Mouse (Mus musculus) embryo, embryonic 10.5 days (tissue): ENCODE measurements around the gene Pitpnc1.
A peak's percentile ranks its signal among the peaks of the same experiment; 100 is the strongest.

Source experiments
- DNase-seq: peaks from one replicate; pipeline ENCODE4 v3.0.0-alpha.2; 2015; ENCODE audit warnings: low spot score

Gene Pitpnc1

DNA sequence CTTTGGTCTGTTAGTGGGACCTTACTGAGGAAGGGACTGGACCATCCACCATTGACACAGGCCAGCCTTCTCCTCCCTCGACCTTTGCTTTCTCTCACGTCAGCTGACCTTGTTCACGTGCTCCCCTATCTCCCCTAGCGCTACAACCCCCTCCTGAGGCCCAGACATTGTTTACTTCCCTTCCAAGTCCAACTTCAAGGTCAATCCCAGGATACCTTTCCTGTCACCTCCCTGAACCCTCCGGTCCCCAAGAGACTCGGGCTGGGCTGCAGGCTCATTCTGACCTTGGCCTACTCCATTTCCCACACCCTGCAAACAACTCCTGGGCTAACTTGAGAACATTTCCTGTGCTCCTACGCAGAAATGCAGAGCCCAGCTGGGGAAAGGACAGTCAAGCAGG is 193.6 kb downstream of the Pitpnc1 start:
- DNase-seq: peak; percentile 30

DNA sequence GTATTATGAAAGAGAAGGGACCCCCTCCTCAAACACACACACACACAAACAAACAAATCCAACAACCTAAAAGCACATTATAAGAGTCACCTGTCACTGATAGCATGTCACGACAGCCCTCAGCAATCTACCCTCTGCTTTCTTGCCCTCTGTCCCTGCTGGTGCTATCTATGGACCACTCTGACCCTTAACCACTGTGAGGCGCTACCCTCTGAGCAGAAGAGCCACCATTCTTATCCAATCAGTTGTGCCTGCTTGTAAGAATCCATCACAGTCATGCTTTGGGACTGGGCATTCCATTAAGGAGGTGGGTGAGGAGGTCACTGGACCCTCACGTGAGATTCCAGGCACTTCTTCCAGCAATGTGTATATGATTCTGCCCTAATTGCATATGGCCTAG is 194.2 kb downstream of the Pitpnc1 start:
- no peak for DNase-seq

DNA sequence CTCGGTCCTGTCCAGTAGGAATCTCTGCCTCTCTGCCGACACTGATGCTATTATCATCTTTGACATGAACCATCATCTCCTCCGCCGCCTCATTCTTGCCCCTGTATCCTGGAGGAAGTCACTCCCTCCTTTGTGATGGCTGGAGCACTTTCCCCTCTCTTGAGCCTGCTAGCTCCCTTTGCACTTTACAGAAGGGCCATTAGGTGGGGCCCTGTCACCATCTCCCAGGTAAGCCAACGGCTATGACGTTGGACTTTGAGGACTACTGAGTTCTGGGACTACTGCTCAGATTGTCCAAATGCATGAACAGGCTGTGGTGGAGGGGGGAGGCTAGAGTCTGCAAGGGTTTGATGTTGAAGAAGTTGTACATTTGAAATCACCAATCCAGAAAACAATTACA is 194.6 kb downstream of the Pitpnc1 start:
- DNase-seq: peak; percentile 74

DNA sequence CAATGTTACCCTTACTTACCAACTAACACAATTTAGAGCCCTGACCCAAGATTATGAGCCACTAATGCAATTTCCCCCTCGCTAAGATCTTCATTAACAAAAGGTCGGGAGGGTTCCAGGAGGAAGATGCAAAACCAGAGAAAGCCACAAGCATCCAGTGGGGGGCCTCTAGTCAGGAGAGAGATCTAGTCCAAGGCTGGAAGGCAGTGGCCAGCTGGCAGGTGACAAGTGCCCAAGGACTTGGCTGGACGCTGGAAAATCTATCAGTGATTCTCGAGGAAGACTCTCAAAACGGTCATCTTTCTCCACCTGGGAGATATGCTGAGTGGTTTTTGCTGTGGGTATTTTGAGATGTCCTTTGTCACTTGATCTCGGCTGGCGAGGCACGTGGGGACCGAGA is 196.3 kb downstream of the Pitpnc1 start:
- no peak for DNase-seq

DNA sequence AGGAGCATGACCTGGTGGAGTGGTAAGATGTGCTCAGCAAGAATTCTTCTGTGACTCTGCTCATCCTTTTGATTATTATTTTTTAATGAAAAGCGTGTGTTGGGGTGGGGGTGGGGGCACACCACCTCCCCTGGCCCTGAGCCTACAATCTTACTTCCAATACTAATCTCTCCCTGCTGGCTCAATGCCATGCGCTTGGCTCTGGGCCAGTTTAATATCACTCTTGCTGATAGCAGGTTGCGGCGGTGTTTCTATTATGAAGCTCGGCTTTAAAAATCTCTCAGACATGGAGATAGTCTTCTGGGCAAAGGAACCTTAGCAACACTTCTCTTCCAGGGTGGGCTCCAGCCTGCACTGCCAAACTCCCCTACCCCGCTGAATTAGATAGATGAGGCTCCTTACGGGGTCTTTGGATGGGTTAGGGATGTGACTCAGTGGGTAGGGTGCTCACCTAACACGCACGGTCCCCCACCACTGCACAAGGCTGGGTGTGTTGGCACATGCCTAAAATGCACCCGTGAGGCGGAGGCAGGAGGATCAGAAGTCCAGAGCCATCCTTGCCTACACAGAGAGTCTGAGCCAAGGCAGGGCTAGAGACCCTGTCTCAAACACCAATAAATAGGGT is 198.0 kb downstream of the Pitpnc1 start:
- DNase-seq: no peak

DNA sequence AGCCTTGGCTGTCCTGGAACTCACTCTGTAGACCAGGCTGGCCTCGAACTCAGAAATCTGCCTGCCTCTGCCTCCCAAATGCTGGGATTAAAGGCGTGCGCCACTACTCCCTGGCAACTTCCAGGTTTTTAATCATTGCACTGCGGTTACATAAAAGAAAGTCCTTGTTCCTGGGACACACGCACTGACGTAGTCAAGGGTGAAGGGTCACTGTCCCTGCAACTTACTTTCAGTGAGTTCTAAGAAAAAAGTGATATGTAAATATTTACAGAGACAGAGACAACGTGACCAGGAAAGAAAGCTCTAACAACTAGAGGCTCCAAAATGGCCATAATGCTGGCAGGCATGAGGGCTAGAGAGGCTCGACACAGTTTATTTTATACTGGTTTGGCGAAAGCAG is 199.9 kb downstream of the Pitpnc1 start:
- DNase-seq: no peak

DNA sequence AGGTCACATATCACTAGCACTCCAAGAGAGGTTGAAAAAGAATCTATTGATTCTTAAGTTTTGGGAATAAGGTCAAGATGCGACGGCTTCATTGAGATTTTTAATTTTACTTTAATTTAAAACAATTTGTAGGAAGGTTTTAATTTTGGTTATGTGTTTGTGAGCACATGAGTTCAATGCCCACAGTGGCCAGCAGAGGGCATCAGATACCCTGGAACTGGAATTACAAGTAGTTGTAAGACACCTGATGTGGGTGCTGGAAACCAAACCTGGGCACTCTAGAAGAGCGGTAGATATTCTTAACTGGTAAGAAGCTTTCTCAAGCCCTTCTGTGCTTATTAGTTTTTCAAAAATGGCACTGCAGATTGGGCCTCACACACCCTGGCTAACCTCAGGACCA is 203.0 kb downstream of the Pitpnc1 start:
- no peak for DNase-seq

DNA sequence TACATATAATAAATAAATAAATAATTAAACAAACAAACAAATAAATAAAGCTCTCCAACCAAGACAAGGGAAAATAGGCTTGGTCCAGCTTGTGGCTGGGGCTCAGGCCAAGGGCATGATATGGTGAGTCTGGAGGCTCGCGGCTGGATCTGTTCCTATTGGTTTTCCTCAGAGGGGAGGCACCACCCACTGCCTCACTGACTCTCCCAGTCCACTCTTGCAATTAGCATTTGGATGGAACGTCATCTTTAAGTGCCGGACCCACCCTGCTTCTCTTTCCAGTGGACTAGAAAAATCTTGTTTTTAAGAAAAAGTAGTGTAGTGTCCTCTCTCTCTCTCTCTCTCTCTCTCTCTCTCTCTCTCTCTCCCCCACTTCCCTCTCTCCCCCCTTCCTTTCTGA is 204.6 kb downstream of the Pitpnc1 start:
- DNase-seq: no peak

DNA sequence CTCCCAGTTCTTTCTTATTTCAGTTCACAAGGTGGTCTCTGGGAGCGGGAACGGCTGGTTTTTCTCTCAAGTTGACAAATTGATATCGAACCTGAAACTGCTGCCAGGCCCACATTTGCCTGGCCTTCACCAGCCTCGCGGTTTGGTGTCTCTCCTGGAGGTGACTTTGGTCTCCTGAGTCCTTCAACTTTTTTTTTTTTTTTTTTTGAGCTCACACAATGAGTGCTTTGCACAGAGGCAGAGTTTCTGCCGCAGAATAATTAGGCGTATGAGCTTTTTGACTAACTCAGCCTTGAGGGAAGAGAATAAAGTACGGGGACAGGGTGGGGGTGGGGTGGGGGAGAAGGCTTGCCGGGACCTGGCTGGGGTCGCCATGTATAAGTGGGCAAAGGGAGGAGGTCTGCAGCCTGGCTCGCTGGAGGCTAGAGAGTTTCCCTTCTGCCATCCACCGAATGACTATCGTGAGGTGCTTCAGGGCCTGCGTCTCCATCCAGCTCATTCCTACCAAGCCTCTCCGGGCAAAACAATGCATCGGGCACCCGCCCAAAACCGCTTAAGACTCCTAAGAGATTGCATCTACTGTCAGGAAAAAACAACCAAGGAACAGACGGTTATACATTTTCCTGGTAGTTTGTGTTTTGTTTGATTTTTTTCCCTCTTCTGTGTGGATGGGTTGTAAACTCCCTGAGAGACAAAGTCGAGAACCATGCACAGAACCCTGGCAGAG is 205.4 kb downstream of the Pitpnc1 start:
- DNase-seq: no peak

DNA sequence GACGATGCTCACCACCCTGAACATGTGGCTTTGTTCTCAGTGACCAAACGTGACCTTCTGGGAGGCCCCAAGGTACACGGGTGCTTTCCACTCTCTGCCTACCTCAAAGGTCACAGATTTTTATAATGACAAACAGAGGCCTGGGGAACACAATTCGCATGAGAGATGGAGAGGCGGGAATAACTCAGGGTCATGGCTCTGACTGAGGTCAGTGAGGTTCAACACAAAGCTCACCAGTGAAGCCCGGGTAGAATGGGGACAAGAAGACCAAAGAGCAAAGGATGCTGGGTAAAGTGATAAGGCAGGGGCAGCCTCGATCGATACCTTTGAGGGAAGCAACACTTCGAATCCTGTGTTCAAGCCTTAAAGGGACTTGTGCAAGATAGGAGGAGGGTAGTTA is 206.7 kb downstream of the Pitpnc1 start:
- no peak for DNase-seq

DNA sequence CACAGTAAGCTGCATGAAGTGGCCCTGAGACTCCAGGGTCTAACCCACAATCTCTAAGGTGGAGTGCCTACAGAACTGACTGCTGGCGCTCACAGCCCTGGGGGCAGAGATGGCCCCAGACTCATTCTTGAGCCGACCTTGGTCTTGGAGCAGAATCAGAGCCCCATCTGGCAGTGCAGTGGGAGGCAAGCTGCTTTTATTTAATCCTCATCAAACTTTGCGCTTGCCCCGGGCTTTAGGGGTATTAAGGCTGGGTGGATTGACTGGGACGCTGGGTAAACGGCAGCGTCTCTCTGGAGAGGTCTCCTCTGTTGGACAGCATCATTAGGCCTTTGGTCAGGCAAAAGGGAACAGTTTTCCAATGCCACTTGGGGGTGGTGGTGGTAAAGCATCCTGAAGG is 211.1 kb downstream of the Pitpnc1 start:
- DNase-seq: no peak

DNA sequence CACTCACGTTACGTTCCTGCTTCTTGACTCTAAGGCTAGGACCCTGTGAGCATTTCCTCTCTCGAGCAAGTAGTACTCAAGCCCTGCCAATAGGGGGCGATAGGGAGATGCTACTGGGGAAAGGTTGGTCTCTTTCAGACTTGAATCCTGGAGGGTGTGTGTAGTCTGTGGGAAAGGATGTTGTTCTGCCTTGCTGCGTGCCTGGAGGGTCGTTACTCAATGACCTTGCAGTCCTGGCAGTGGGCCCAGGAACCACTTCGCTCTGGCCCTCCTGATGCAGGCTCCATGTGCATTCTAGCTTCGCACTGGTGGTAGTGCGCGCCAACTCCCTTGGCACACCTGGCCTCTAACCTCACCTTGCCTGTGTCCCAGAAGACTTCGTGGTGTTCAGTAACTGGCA is 215.3 kb downstream of the Pitpnc1 start:
- DNase-seq: peak; percentile 18

DNA sequence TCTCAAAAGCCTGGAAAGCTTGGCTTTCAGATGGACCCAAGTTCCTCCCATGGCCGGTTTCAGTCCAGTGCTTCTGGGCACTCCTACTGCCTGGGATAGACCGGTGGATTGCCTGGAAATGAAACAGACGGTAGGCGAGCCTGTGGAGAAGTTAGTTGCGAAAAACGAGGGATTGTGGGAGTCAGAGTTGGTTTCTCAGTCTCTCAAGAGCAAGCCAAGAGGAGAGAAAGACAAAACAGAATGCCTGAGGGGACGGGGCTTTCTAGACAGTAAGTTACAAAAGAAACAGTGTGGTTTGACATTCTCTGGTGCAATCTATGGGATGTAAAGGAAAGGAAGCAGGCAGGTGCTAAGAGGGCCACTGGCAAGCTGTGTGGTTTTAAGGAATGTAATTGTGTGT is 216.3 kb downstream of the Pitpnc1 start:
- DNase-seq: no peak

DNA sequence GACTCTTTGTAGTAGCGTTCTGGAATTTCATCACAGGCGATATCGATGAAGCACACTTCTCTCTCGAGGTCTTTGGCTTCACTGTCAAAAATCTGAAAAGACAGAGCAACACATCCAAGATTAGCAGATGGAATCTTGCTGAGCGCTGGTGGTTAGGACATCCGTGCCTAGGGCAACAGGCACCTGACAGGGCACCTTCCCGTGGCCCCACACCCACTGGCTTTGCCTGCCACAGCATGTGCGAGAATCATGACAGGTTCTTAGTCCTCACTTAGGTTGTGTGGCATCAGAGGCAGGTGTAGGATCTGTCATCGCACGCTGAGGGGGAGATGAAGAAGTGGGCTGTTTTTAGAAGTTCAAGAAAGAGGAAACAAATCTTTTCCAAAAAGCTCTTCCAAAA is 218.5 kb downstream of the Pitpnc1 start:
- no peak for DNase-seq

DNA sequence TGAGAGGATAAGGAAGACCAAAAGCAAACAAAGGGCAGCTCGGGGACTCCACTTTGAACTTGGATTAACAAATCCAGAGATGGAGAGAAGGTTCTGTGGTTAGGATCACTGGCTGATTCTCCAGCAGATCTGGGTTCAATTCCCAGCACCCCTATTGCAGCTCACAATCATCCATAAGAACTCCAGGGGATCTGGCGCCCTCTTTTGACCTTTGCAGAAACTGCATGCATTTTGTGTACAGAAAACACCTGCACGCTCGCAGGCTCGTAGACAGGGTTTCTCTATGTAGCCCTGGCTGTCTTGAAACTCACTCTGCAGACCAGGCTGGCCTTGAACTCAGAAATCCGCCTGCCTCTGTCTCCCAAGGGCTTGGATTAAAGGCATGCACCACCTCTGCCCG is 219.0 kb downstream of the Pitpnc1 start:
- DNase-seq: peak; percentile 12

DNA sequence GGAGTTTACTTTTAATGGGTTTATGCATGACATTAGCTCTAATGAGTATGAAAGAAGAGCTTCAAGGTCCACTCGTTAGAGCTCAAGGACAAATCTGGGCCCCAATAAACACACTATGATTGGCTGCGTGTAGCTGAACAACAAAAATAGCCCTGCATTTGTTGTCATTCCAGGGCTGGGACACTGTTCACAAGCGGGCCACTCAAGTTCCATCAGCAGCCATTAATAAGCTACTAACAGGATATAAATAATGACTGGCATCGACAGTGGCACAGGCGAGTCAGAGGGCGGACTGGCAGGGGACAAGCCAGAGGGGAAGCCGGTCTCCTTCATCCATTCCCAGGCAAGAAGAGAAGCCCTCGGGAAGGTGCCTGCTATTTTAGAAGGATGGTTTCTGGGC is 219.6 kb downstream of the Pitpnc1 start:
- no peak for DNase-seq

DNA sequence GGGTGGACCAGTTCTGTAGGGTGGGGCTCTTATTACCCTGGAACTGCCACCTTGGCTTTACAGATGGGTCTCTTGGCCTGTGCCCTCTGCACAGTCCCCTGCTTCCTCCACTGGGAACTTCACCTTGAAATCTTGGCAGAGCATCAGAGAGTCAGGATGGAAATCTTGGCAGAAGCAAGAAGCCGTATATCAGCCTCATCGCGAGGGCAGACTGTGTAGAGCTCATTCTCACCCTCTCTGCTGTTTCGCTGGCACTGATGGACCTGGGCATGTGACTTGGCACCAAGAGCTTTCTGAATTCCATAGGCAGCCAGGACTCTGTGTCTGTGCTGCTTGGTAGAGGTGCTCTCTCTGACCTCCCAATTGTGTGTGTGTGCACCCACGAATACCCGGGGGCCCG is 221.7 kb downstream of the Pitpnc1 start:
- no peak for DNase-seq

DNA sequence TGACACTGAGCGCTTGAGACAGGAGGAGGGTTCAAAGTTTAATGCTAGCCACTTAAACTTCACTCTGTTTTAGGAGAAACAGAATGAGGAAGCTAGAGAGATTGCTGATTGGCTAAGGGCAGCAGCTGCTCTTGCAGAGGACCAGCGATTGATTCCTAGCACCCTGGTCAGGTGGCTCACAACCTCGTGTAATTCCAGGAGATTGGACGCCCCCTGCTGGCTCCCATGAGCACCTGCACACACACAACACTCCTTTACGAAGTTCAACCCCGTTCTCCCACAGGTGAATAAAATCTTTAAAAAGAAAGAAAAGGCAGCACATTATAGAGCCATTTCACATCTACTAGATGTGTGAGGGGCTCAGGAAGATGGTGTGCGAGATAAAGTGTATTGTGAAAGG is 224.8 kb downstream of the Pitpnc1 start:
- no peak for DNase-seq

DNA sequence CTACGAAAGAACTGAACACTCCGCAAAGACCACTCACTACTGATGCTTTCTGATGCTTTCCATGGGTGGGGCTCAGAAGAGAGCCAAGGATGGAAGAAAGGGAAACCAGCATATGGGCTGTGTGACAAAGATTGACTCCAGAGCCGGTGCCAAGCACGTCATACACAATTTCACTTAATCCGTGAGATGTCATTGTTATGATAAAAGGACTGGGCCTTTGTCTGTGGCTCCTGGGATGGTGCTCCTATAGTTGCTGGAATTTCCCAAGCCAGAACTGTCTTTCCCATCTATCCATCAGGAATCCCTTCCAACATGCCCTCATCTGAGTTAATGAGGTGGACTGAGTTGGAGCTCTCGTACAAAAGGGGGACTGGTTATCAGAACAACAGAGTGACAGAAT is 227.4 kb downstream of the Pitpnc1 start:
- no peak for DNase-seq

DNA sequence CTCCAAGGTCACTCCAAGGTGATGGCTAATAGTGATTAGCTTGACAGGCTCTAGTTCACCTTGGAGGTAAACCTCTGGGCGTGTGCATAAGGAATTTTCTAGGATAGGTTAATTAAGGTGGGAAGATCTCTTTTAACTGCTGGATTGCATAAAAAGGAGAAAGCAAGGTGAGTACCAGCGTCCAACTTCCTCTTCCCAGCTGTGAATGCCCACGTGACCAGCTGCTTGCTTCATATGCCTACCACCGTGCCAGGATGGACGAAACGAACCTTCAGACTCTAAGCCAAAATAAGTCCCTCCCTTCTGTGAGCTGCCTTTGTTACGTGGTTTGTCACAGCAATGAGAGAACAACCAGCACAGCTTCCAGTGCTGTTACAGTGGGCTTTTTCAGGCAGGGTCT is 228.8 kb downstream of the Pitpnc1 start:
- no peak for DNase-seq

DNA sequence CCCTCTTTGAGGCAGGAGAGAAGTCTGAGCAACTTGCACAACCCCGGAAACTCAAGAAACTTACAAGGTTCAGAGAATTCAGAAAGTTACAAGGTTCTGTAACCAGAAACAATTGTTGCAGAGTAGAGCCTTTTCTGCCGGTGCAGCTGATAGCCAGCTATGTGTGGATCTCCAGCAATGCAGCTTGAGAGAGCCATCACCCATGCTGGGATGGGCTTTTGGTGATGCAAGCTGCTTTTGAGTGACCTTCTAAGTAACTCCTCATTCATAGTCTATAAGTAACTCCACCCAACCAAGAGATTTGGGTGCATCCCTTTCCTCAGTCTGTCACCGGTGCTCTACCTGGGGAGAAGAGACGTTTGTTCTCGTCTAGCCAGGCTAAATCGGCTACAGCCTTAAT is 232.0 kb downstream of the Pitpnc1 start:
- no peak for DNase-seq

DNA sequence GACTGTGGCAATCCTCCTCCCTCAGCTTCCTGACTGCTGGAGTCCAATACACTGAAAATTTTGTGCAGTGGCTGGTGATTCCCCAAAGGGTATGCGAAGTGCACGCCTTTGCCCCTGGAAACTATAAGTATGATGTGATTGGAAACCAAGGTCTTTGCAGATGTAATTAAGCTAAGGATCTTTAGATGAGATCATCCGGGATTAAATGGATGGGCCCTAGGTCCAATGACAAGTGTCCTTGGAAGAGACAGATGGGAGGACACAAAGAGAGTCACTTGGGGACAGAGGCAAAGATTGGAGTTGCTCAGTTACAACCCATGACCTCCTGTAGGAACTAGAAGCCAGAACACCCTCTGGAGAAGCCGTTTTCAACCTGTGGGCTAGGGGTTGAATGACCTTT is 233.0 kb downstream of the Pitpnc1 start:
- no peak for DNase-seq

DNA sequence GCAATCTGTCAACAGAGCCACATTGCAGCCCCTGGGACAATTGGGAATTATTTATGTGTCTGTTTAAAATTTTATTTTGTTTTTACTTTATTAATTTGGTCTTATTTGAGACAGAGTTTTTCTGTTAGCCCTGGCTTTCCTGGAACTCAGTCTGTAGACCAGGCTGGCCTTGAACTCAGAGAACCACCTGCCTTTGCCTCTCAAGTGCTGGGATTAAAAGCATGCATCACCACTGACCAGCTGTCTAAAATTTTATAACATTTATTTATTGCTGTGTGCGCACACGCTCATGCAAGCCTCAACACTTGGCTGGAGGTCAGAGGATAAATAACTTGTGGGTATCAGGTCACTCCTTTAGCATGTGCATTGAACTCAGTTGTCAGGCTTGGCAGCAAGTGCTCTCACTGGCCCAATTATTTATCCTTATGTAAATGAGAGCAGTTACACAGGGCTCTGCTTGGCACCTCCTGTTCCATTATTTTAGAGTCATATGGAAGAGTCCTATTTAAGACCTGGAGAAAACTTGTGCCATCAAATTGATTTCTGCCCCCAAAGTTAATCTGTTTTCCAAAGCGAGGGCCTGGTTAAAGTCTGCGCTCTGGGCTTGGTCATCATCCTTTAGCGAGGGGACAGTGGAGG is 237.1 kb downstream of the Pitpnc1 start:
- no peak for DNase-seq

DNA sequence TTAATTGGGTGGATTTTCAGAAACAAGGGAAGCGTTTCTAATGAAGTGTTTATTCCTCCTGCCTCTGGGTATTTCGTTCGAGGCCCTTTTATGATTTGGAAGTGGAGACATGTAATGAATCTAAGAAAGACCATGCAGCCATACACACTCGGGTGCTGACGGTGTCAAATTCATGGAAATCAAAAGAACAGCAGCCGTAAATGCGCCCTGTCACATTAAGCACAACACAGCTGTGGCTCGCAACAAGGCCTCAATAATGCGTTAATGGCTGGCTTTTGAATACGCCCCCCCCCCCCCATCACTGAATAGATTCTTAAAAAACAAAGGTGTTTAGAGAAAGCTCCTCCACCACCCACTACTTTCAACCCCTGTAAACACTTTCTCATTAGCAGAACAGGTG is 240.4 kb downstream of the Pitpnc1 start:
- no peak for DNase-seq
